Mouse (Mus musculus): Measurements from ENCODE around the gene Ccdc63. TPM values are rescaled to one million over a fixed set of nuclear protein-coding genes. Genes with fewer than 3 reads are reported as not detected.

Gene Ccdc63
- total and polyA plus RNA-seq, 3 experiments = 0.16 TPM; not detected in 2

- ATAC-seq (ENCODE audit: extremely low read depth, insufficient number of reproducible peaks, low FRiP score, poor library complexity, severe bottlenecking) (peak; percentile 67), DNase-seq (ENCODE audit: low spot score) (peak; percentile 66)
- Histone ChIP-seq H3K4me1 (ENCODE audit: insufficient read depth, low read depth, low read length) (peaks cover 29% of the 10 kb centered on the region), H3K4me3 (ENCODE audit: low read depth, low read length) (peak overlapping the region; percentile 70), H3K27me3 (ENCODE audit: insufficient read depth, low read length) (peaks cover 53% of the 10 kb centered on the region), H3K9me3 (replicated peaks) (no peaks in the 10 kb centered on the region), H3K36me3 (replicated peaks) (no peaks in the 10 kb centered on the region)
- TF ChIP-seq CTCF (IDR thresholded peaks at IDR 0.05; ENCODE audit: low read depth, low read length) = peak; percentile 77
- TF ChIP-seq GATA1 (IDR thresholded peaks at IDR 0.05; ENCODE audit: borderline replicate concordance, low read length) = no peak
Observed at GRCm38 (mm10) chr5:122131076-122132051, 9.3 kb downstream of the Ccdc63 start.

- Histone ChIP-seq H3K4me3 (ENCODE audit: low read depth, low read length) (no peak overlapping the region), H3K27me3 (ENCODE audit: insufficient read depth, low read length) (peaks cover 44% of the 10 kb centered on the region), H3K9me3 (replicated peaks) (no peaks in the 10 kb centered on the region), H3K36me3 (replicated peaks) (no peaks in the 10 kb centered on the region), H3K4me1 (ENCODE audit: insufficient read depth, low read depth, low read length) (peaks cover 29% of the 10 kb centered on the region)
- DNase-seq (ENCODE audit: low spot score) (no peak), ATAC-seq (ENCODE audit: extremely low read depth, insufficient number of reproducible peaks, low FRiP score, poor library complexity, severe bottlenecking) (no peak)
- TF ChIP-seq GATA2 (IDR thresholded peaks at IDR 0.05; ENCODE audit: borderline replicate concordance, low read depth, low read length) (no peak), CTCF (IDR thresholded peaks at IDR 0.05; ENCODE audit: low read depth, low read length) (no peak), POLR2AphosphoS5 (IDR thresholded peaks at IDR 0.05; ENCODE audit: insufficient replicate concordance, low read depth, low read length) (no peak), TAL1 (conservative IDR thresholded peaks at IDR 0.05; ENCODE audit: low read depth, low read length) (no peak), GATA1 (IDR thresholded peaks at IDR 0.05; ENCODE audit: borderline replicate concordance, low read length) (no peak)
Observed at GRCm38 (mm10) chr5:122130341-122130998, 10.2 kb downstream of the Ccdc63 start.

GRCm38 (mm10) chr5:122129068-122129655 is 11.5 kb downstream of the Ccdc63 start:
- H3K9me3 ChIP-seq (replicated peaks) = no peaks in the 10 kb centered on the region
- peaks cover 40% of the 10 kb centered on the region for H3K27me3 ChIP-seq (ENCODE audit: insufficient read depth, low read length)
- no peaks in the 10 kb centered on the region for H3K36me3 ChIP-seq (replicated peaks)
- H3K4me3 ChIP-seq (ENCODE audit: low read depth, low read length) = no peak overlapping the region
- no peak for ATAC-seq (ENCODE audit: extremely low read depth, insufficient number of reproducible peaks, low FRiP score, poor library complexity, severe bottlenecking)
- TF ChIP-seq TAL1 (conservative IDR thresholded peaks at IDR 0.05; ENCODE audit: low read depth, low read length) (no peak), CTCF (IDR thresholded peaks at IDR 0.05; ENCODE audit: low read depth, low read length) (0 out of 2 replicates have a peak, but pooled peaks have one; percentile 17)
- peak; percentile 36 for DNase-seq (ENCODE audit: low spot score)
- H3K4me1 ChIP-seq (ENCODE audit: insufficient read depth, low read depth, low read length) = peaks cover 23% of the 10 kb centered on the region

- Histone ChIP-seq H3K4me3 (ENCODE audit: low read depth, low read length) (no peak overlapping the region), H3K36me3 (replicated peaks) (no peaks in the 10 kb centered on the region), H3K4me1 (ENCODE audit: insufficient read depth, low read depth, low read length) (no peaks in the 10 kb centered on the region), H3K27me3 (ENCODE audit: insufficient read depth, low read length) (peaks cover 35% of the 10 kb centered on the region), H3K9me3 (replicated peaks) (no peaks in the 10 kb centered on the region)
- ATAC-seq (ENCODE audit: extremely low read depth, insufficient number of reproducible peaks, low FRiP score, poor library complexity, severe bottlenecking) = no peak
- DNase-seq (ENCODE audit: low spot score) = no peak
- TF ChIP-seq TAL1 (conservative IDR thresholded peaks at IDR 0.05; ENCODE audit: low read depth, low read length) (no peak), GATA1 (IDR thresholded peaks at IDR 0.05; ENCODE audit: borderline replicate concordance, low read length) (no peak), GATA2 (IDR thresholded peaks at IDR 0.05; ENCODE audit: borderline replicate concordance, low read depth, low read length) (no peak), POLR2AphosphoS5 (IDR thresholded peaks at IDR 0.05; ENCODE audit: insufficient replicate concordance, low read depth, low read length) (no peak), CTCF (IDR thresholded peaks at IDR 0.05; ENCODE audit: low read depth, low read length) (no peak)
Observed at GRCm38 (mm10) chr5:122125211-122125760, 15.3 kb downstream of the Ccdc63 start.

- H3K36me3 ChIP-seq (replicated peaks) = no peaks in the 10 kb centered on the region
- peaks cover 15% of the 10 kb centered on the region for H3K27me3 ChIP-seq (ENCODE audit: insufficient read depth, low read length)
- H3K4me3 ChIP-seq (ENCODE audit: low read depth, low read length) = no peak overlapping the region
- no peak for TF ChIP-seq GATA2 (IDR thresholded peaks at IDR 0.05; ENCODE audit: borderline replicate concordance, low read depth, low read length)
- no peak for TF ChIP-seq GATA1 (IDR thresholded peaks at IDR 0.05; ENCODE audit: borderline replicate concordance, low read length)
- no peak for TF ChIP-seq TAL1 (conservative IDR thresholded peaks at IDR 0.05; ENCODE audit: low read depth, low read length)
- H3K9me3 ChIP-seq (replicated peaks) = peaks cover 3% of the 10 kb centered on the region
- DNase-seq (ENCODE audit: low spot score) (no peak), ATAC-seq (ENCODE audit: extremely low read depth, insufficient number of reproducible peaks, low FRiP score, poor library complexity, severe bottlenecking) (no peak)
- H3K4me1 ChIP-seq (ENCODE audit: insufficient read depth, low read depth, low read length) = no peaks in the 10 kb centered on the region
Observed at GRCm38 (mm10) chr5:122116243-122116642, 24.4 kb downstream of the Ccdc63 start.

GRCm38 (mm10) chr5:122115266-122115763 is 25.3 kb downstream of the Ccdc63 start:
- DNase-seq (ENCODE audit: low spot score) = no peak
- TF ChIP-seq GATA2 (IDR thresholded peaks at IDR 0.05; ENCODE audit: borderline replicate concordance, low read depth, low read length) = no peak
- TF ChIP-seq POLR2AphosphoS5 (IDR thresholded peaks at IDR 0.05; ENCODE audit: insufficient replicate concordance, low read depth, low read length) = no peak
- no peak for TF ChIP-seq GATA1 (IDR thresholded peaks at IDR 0.05; ENCODE audit: borderline replicate concordance, low read length)
- TF ChIP-seq CTCF (IDR thresholded peaks at IDR 0.05; ENCODE audit: low read depth, low read length) = no peak
- TF ChIP-seq TAL1 (conservative IDR thresholded peaks at IDR 0.05; ENCODE audit: low read depth, low read length) = no peak

More at GRCm38 (mm10) chr5:122115266-122115763, 25.3 kb downstream of the Ccdc63 start:
- Histone ChIP-seq H3K9me3 (replicated peaks) (peaks cover 3% of the 10 kb centered on the region), H3K4me3 (ENCODE audit: low read depth, low read length) (no peak overlapping the region), H3K27me3 (ENCODE audit: insufficient read depth, low read length) (peaks cover 20% of the 10 kb centered on the region), H3K36me3 (replicated peaks) (no peaks in the 10 kb centered on the region), H3K4me1 (ENCODE audit: insufficient read depth, low read depth, low read length) (no peaks in the 10 kb centered on the region)
- ATAC-seq (ENCODE audit: extremely low read depth, insufficient number of reproducible peaks, low FRiP score, poor library complexity, severe bottlenecking) = no peak
